In the genomic region with DNA sequence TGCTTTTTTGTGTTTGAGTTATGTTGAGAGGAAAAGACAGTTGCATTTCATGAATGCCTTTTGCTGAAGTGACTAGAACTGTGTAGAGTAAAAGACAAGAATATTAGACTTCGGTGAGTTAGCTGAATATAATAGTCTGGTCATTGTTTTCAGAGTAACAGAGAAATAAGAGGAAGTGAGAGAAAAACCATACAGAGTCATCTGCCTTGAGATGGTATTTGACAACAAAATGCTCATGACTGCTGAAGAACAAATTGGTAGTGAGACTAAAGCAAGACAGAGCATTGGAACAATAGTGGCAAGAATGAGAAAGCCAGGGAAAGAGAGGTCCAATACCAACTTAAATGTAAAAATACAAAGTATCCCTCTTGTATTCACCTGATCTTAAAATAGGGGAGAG, we compare ENCODE assay signal across 9 mouse cellular contexts. TPM values are rescaled to one million over a fixed set of nuclear protein-coding genes. Genes with fewer than 3 reads are reported as not detected.
A peak's percentile ranks its signal among the peaks of the same experiment; 100 is the strongest.
DNase-seq lines count a peak whose midpoint lies in the region; ATAC-seq and TF ChIP-seq lines count a peak whose summit lies in the region.
"Had no signal": no experiment of that assay in that cellular context is flagged by ENCODE, and none has a peak within 500 bp of the region (broad histone marks: within the 10 kb centered on the region; RNA-seq: fewer than 3 reads in every experiment).

No protein-coding gene starts in this region.

- H3K27ac ChIP-seq in heart, embryonic 10.5 days, result peak overlapping the region; percentile 100; the same call in 1 of the 2 replicates
- no peak overlapping the region for H3K27ac ChIP-seq in bone marrow, adult 2 months (ENCODE audit: control insufficient read depth, insufficient read depth, low read depth, low read length, poor library complexity)
- no peak overlapping the region for H3K27ac ChIP-seq in hindbrain, postnatal 0 days
- no peak overlapping the region for H3K27ac ChIP-seq in midbrain, embryonic 13.5 days

- no peaks in the 10 kb centered on the region for H3K27me3 ChIP-seq in heart, embryonic 10.5 days (ENCODE audit: insufficient read depth, poor library complexity, severe bottlenecking)
- H3K27me3 ChIP-seq in hindbrain, postnatal 0 days (ENCODE audit: insufficient read depth, low read length), result no peaks in the 10 kb centered on the region
- no peaks in the 10 kb centered on the region for H3K27me3 ChIP-seq in midbrain, embryonic 13.5 days

- ATAC-seq in hindbrain, postnatal 0 days, result no peak
- no peak for ATAC-seq in midbrain, embryonic 13.5 days

- TF ChIP-seq POLR2A in bone marrow, adult 2 months (IDR thresholded peaks at IDR 0.05; ENCODE audit: borderline replicate concordance, control insufficient read depth, low read depth, low read length), result no peak

- no peak for DNase-seq in heart, embryonic 10.5 days (ENCODE audit: low spot score)
- DNase-seq in heart, adult 9 months (ENCODE audit: low spot score in 2 of 2), result no peak
- DNase-seq in hindbrain, postnatal 0 days (ENCODE audit: low spot score), result no peak
- DNase-seq in ovary, adult 18-20 months (ENCODE audit: low spot score), result no peak
- no peak for DNase-seq in urinary bladder, adult 2 months (ENCODE audit: low spot score)
- DNase-seq in frontal cortex, postnatal 25 days (ENCODE audit: low spot score in 2 of 2), result no peak
- DNase-seq: layer of hippocampus, postnatal 36 days had no signal

- H3K4me1 ChIP-seq in heart, embryonic 10.5 days, result no peaks in the 10 kb centered on the region; the same call in 1 of the 2 replicates
- H3K4me1 ChIP-seq in bone marrow, adult 2 months (ENCODE audit: control insufficient read depth, insufficient read depth, low read length), result peaks cover 2% of the 10 kb centered on the region
- peaks cover 10% of the 10 kb centered on the region for H3K4me1 ChIP-seq in hindbrain, postnatal 0 days (ENCODE audit: insufficient read depth, low read length)
- H3K4me1 ChIP-seq in midbrain, embryonic 13.5 days (replicated peaks), result peaks cover 42% of the 10 kb centered on the region

- peak overlapping the region; percentile 77 for H3K4me2 ChIP-seq in hindbrain, postnatal 0 days (ENCODE audit: low read depth, low read length)
- H3K4me2 ChIP-seq in midbrain, embryonic 13.5 days (replicated peaks), result peak overlapping the region; percentile 73

- TF ChIP-seq CTCF in bone marrow, adult 2 months (IDR thresholded peaks at IDR 0.05; ENCODE audit: control insufficient read depth, insufficient read depth, low read length), result no peak
- no peak for TF ChIP-seq CTCF in hindbrain, postnatal 0 days (IDR thresholded peaks at IDR 0.05; ENCODE audit: low read depth)

- no peaks in the 10 kb centered on the region for H3K9me3 ChIP-seq in heart, embryonic 10.5 days
- no peaks in the 10 kb centered on the region for H3K9me3 ChIP-seq in hindbrain, postnatal 0 days (ENCODE audit: low read length)
- no peaks in the 10 kb centered on the region for H3K9me3 ChIP-seq in midbrain, embryonic 13.5 days

- H3K9ac ChIP-seq in hindbrain, postnatal 0 days (replicated peaks; ENCODE audit: low read length), result peak overlapping the region; percentile 74; the same call in 1 of the 2 replicates
- H3K9ac ChIP-seq in midbrain, embryonic 13.5 days (replicated peaks), result peak overlapping the region; percentile 96

- peak overlapping the region; percentile 92 for H3K4me3 ChIP-seq in heart, embryonic 10.5 days
- peak overlapping the region; percentile 38 for H3K4me3 ChIP-seq in bone marrow, adult 2 months (replicated peaks; ENCODE audit: control insufficient read depth, low read depth, low read length)
- peak overlapping the region; percentile 70; the same call in 1 of the 2 replicates for H3K4me3 ChIP-seq in hindbrain, postnatal 0 days (ENCODE audit: low read length)
- peak overlapping the region; percentile 89 for H3K4me3 ChIP-seq in midbrain, embryonic 13.5 days (replicated peaks)

- WGBS in heart, embryonic 10.5 days, result 85% methylated on average over 1 of the region's 1 CpGs
- WGBS in bone marrow, adult 2 months, result 7% methylated on average over 1 of the region's 1 CpGs
- WGBS in hindbrain, postnatal 0 days, result 87% methylated on average over 1 of the region's 1 CpGs
- WGBS in midbrain, embryonic 13.5 days, result 92% methylated on average over 1 of the region's 1 CpGs

- peaks cover 10% of the 10 kb centered on the region; the same call in 1 of the 2 replicates for H3K36me3 ChIP-seq in heart, embryonic 10.5 days
- H3K36me3 ChIP-seq in hindbrain, postnatal 0 days (ENCODE audit: insufficient read depth, low read length), result no peaks in the 10 kb centered on the region
- H3K36me3 ChIP-seq in midbrain, embryonic 13.5 days, result peaks cover 7% of the 10 kb centered on the region

RNA-seq across cellular contexts. Expression of gene Gstcd, which starts 1.1 kb away (rescaled TPM):
- 6.1 and 7.6 TPM in 2 replicates for polyA plus RNA-seq in heart, embryonic 10.5 days (2016; fragmentation: Nextera tagmentation; extraction: Ambion mirVana)
- polyA plus RNA-seq in bone marrow, adult 2 months (2011; ENCODE audit: insufficient read depth, insufficient read length, low replicate concordance, missing spikeins), result 2.0 and 4.1 TPM in 2 replicates
- total RNA-seq in hindbrain, postnatal 0 days (2014; rRNA removed), result 7.4 and 8.6 TPM in 2 replicates
- 2.3 and 3.3 TPM in 2 replicates for polyA plus RNA-seq in hindbrain, postnatal 0 days (2015; fragmentation: Nextera tagmentation; extraction: Ambion mirVana)
- polyA plus RNA-seq in midbrain, embryonic 13.5 days (2015; fragmentation: Nextera tagmentation; extraction: Ambion mirVana), result 5.2 and 5.6 TPM in 2 replicates
- 5.0 and 5.7 TPM in 2 replicates for polyA plus RNA-seq in urinary bladder, adult 2 months (2012; rRNA removed)

RNA-seq across cellular contexts. Expression of gene Ints12, which starts 1.3 kb away (rescaled TPM):
- 14.2 and 16.9 TPM in 2 replicates for polyA plus RNA-seq in heart, embryonic 10.5 days (2016; fragmentation: Nextera tagmentation; extraction: Ambion mirVana)
- polyA plus RNA-seq in bone marrow, adult 2 months (2011; ENCODE audit: insufficient read depth, insufficient read length, low replicate concordance, missing spikeins), result 2.6 and 9.9 TPM in 2 replicates
- 10.0 and 12.8 TPM in 2 replicates for total RNA-seq in hindbrain, postnatal 0 days (2014; rRNA removed)
- 9.6 and 10.2 TPM in 2 replicates for polyA plus RNA-seq in hindbrain, postnatal 0 days (2015; fragmentation: Nextera tagmentation; extraction: Ambion mirVana)
- polyA plus RNA-seq in midbrain, embryonic 13.5 days (2015; fragmentation: Nextera tagmentation; extraction: Ambion mirVana), result 25.5 and 26.2 TPM in 2 replicates
- polyA plus RNA-seq in urinary bladder, adult 2 months (2012; rRNA removed), result 10.8 and 11.1 TPM in 2 replicates

Comparison
In these comparisons a context has a peak if more than half of its experiments do, and no peak if none do; other contexts are left out.
1. H3K4me3 ChIP-seq: peak in every context shown above with its lines; median percentile 92 in heart, embryonic 10.5 days; 89 in midbrain, embryonic 13.5 days; 70 in hindbrain, postnatal 0 days; 38 in bone marrow, adult 2 months.